Comparison of ENCODE assay signal across 8 mouse cellular contexts in the genomic region with DNA sequence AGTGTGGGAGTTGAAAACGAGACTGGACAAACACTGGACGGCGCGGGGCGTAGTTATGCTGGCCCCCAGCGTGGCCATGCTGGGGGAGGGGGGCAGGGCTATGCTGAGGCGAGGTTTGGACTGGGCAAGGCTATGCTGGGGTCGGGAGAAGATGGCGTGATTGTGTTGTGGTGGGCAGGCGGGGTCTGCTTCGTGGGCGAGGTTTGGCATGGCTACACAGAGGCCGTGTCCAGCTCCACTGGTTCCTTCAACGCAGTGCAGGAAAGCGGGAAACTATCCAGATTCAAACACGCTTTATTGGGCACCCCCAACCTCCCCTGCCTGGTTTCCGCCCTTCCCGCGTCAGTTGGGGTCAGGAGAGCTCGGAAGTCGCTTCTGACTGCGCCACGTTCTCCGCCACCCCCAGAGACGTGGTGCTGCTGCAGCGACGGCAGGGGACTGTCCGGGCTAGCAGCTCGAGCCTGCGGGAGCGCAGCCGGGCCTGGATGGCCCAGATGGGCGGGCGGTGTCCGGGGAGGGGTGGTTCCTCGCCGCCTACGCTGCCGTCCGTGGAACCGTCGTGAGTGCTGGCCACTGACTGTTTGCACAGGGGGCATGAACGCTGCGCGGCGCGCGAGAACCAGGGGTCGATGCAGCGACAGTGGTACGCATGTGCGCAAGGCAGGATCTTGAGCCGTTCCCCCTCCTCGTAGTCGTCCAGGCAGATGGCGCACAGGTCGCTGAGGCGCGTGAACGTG. TPM values are rescaled to one million over a fixed set of nuclear protein-coding genes. Genes with fewer than 3 reads are reported as not detected.
DNase-seq lines count a peak whose midpoint lies in the region; ATAC-seq and TF ChIP-seq lines count a peak whose summit lies in the region.

No protein-coding gene starts in this region.

- no peak for TF ChIP-seq CTCF in gastrocnemius, adult 2 months (IDR thresholded peaks at IDR 0.05)
- TF ChIP-seq CTCF in E14TG2a.4 (conservative IDR thresholded peaks at IDR 0.05; ENCODE audit: low read length), result no peak

- DNase-seq in gastrocnemius, adult 2 months, result no peak
- DNase-seq in gastrocnemius, postnatal 14 days, result no peak
- no peak for DNase-seq in adrenal gland, postnatal 25 days
- no peak for DNase-seq in gastrocnemius, adult 18-20 months (ENCODE audit: low spot score)
- DNase-seq in urinary bladder, adult 18-20 months (ENCODE audit: low spot score in 2 of 2), result no peak

- peaks cover 68% of the 10 kb centered on the region for H3K27me3 ChIP-seq in E14TG2a.4 (ENCODE audit: insufficient read depth, low read length)
- H3K27me3 ChIP-seq in forebrain, embryonic 13.5 days, result peaks cover 29% of the 10 kb centered on the region
- peaks cover 80% of the 10 kb centered on the region for H3K27me3 ChIP-seq in liver, embryonic 15.5 days

- ATAC-seq in forebrain, embryonic 13.5 days, result no peak
- ATAC-seq in liver, embryonic 15.5 days (ENCODE audit: insufficient read depth), result no peak

- intact Hi-C loops in gastrocnemius, adult 2 months (cut with DNase I), result no loop called here
- intact Hi-C loops in gastrocnemius, postnatal 14 days (cut with DNase I; ENCODE audit: low total_unique reads), result no loop called here

- 11% methylated on average over 60 of the region's 60 CpGs for WGBS in forebrain, embryonic 13.5 days
- WGBS in liver, embryonic 15.5 days (ENCODE audit: insufficient replicate concordance), result 8% methylated on average over 60 of the region's 60 CpGs

- no peaks in the 10 kb centered on the region for H3K9me3 ChIP-seq in E14TG2a.4 (ENCODE audit: low read length)
- H3K9me3 ChIP-seq in forebrain, embryonic 13.5 days (replicated peaks), result no peaks in the 10 kb centered on the region
- H3K9me3 ChIP-seq in liver, embryonic 15.5 days (replicated peaks), result no peaks in the 10 kb centered on the region

- no peaks in the 10 kb centered on the region for H3K36me3 ChIP-seq in E14TG2a.4 (ENCODE audit: insufficient read depth, low read length)
- no peaks in the 10 kb centered on the region for H3K36me3 ChIP-seq in forebrain, embryonic 13.5 days (ENCODE audit: poor library complexity, severe bottlenecking)
- H3K36me3 ChIP-seq in liver, embryonic 15.5 days (replicated peaks), result no peaks in the 10 kb centered on the region

- no peak overlapping the region for H3K27ac ChIP-seq in gastrocnemius, adult 2 months
- peak overlapping the region; percentile 97 for H3K27ac ChIP-seq in forebrain, embryonic 13.5 days
- H3K27ac ChIP-seq in liver, embryonic 15.5 days (replicated peaks), result no peak overlapping the region

- H3K9ac ChIP-seq in forebrain, embryonic 13.5 days, result peak overlapping the region; percentile 52
- H3K9ac ChIP-seq in liver, embryonic 15.5 days, result no peak overlapping the region

- peaks cover 70% of the 10 kb centered on the region for H3K4me1 ChIP-seq in E14TG2a.4 (replicated peaks; ENCODE audit: low read depth, low read length)
- peaks cover 75% of the 10 kb centered on the region for H3K4me1 ChIP-seq in forebrain, embryonic 13.5 days
- peaks cover 28% of the 10 kb centered on the region for H3K4me1 ChIP-seq in liver, embryonic 15.5 days (replicated peaks)

- peak overlapping the region; percentile 51 for H3K4me2 ChIP-seq in forebrain, embryonic 13.5 days
- peak overlapping the region; percentile 35 for H3K4me2 ChIP-seq in liver, embryonic 15.5 days

- peak overlapping the region; percentile 17 for H3K4me3 ChIP-seq in gastrocnemius, adult 2 months
- peak overlapping the region; percentile 75 for H3K4me3 ChIP-seq in E14TG2a.4 (replicated peaks; ENCODE audit: low read length)
- peak overlapping the region; percentile 24 for H3K4me3 ChIP-seq in forebrain, embryonic 13.5 days
- H3K4me3 ChIP-seq in liver, embryonic 15.5 days (replicated peaks), result peak overlapping the region; percentile 18; the same call in 1 of the 2 replicates

RNA-seq across cellular contexts. Expression of a gene that starts 1.1 kb away (rescaled TPM):
- total RNA-seq in gastrocnemius, adult 2 months (2021), result not detected
- total RNA-seq in gastrocnemius, postnatal 14 days (2021), result not detected
- 0.14 TPM in 1 of 2 replicates, not detected in the other for polyA plus RNA-seq in forebrain, embryonic 13.5 days (2015; fragmentation: Nextera tagmentation; extraction: Ambion mirVana)
- polyA plus RNA-seq in liver, embryonic 15.5 days (2015; fragmentation: Nextera tagmentation; extraction: Ambion mirVana), result not detected in 2 replicates
- total RNA-seq in adrenal gland, postnatal 25 days (2021), result not detected in 2 replicates
- not detected for total RNA-seq in gastrocnemius, adult 18-20 months (2021)

RNA-seq across cellular contexts. Expression of a gene that starts 34.9 kb away (rescaled TPM):
- total RNA-seq in gastrocnemius, adult 2 months (2021), result 10 to 100 TPM; 29.6 to 43.1 TPM
- 10 to 100 TPM; 38.2 to 44.4 TPM for total RNA-seq in gastrocnemius, postnatal 14 days (2021)
- polyA plus RNA-seq in forebrain, embryonic 13.5 days (2015; fragmentation: Nextera tagmentation; extraction: Ambion mirVana), result 276 and 292 TPM in 2 replicates
- 5.5 and 6.1 TPM in 2 replicates for polyA plus RNA-seq in liver, embryonic 15.5 days (2015; fragmentation: Nextera tagmentation; extraction: Ambion mirVana)
- 165 and 222 TPM in 2 replicates for total RNA-seq in adrenal gland, postnatal 25 days (2021)
- 10 to 100 TPM; 30.8 to 38.3 TPM for total RNA-seq in gastrocnemius, adult 18-20 months (2021)

RNA-seq across cellular contexts. Expression of a gene that starts 43.0 kb away (rescaled TPM):
- 1 to 10 TPM in 1 of 2 experiments, under 1 TPM in 1; 0.89 to 1.1 TPM for total RNA-seq in gastrocnemius, adult 2 months (2021)
- under 1 TPM; 0.27 to 0.42 TPM for total RNA-seq in gastrocnemius, postnatal 14 days (2021)
- polyA plus RNA-seq in forebrain, embryonic 13.5 days (2015; fragmentation: Nextera tagmentation; extraction: Ambion mirVana), result 1.2 and 1.7 TPM in 2 replicates
- polyA plus RNA-seq in liver, embryonic 15.5 days (2015; fragmentation: Nextera tagmentation; extraction: Ambion mirVana), result 0.12 and 0.15 TPM in 2 replicates
- total RNA-seq in adrenal gland, postnatal 25 days (2021), result 0.76 and 1.1 TPM in 2 replicates
- total RNA-seq in gastrocnemius, adult 18-20 months (2021), result under 1 TPM; 0.28 to 0.84 TPM

Comparison
In these comparisons a context has a peak if more than half of its experiments do, and no peak if none do; other contexts are left out.
1. H3K4me3 ChIP-seq: peak in every context shown above with its lines; median percentile 75 in E14TG2a.4; 24 in forebrain, embryonic 13.5 days; 18 in liver, embryonic 15.5 days; 17 in gastrocnemius, adult 2 months.